Mouse (Mus musculus) thymus, adult 2 months (tissue): ENCODE measurements around the gene Clrn2.

Source experiments
- CTCF ChIP-seq: fragments of 200-500 bp; IDR thresholded peaks from 2 replicates; pipeline ENCODE4 v1.5.1; 2012; ENCODE audit warnings: mild to moderate bottlenecking, control low read depth, low read length, moderate library complexity, borderline replicate concordance; ENCODE audit not compliant: control insufficient read depth, poor library complexity, insufficient read depth; ENCODE audit errors: extremely low read depth
- POLR2A ChIP-seq: fragments of 200-500 bp; IDR thresholded peaks from 2 replicates; pipeline ENCODE4 v1.6.1; 2012; ENCODE audit warnings: mild to moderate bottlenecking, low read length, control low read depth, moderate library complexity; ENCODE audit not compliant: control insufficient read depth, poor library complexity, insufficient read depth; ENCODE audit errors: extremely low read depth

DNA sequence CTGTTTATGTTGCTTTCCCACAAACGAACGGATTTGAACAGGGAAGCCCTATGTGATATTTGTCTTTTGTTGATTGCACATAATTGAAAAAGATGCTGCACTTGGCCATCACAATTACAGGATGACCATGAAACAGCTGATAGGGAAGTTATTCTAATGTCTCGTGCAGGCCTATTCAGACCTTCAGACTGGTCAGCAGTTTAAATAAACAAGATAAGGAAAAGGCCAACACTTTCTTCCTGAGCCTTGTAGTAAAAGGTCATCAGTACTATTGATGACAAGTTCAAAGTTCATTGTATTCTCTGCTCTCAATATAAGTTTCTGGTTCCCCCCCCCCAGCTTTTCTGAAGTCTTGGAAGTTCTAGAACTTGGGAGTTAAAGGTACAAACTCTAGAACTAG is 29.1 kb downstream of the Clrn2 start:
- TF ChIP-seq POLR2A, result no peak
- no peak for TF ChIP-seq CTCF
